8 mouse cellular contexts compared by ENCODE assay signal in the genomic region with DNA sequence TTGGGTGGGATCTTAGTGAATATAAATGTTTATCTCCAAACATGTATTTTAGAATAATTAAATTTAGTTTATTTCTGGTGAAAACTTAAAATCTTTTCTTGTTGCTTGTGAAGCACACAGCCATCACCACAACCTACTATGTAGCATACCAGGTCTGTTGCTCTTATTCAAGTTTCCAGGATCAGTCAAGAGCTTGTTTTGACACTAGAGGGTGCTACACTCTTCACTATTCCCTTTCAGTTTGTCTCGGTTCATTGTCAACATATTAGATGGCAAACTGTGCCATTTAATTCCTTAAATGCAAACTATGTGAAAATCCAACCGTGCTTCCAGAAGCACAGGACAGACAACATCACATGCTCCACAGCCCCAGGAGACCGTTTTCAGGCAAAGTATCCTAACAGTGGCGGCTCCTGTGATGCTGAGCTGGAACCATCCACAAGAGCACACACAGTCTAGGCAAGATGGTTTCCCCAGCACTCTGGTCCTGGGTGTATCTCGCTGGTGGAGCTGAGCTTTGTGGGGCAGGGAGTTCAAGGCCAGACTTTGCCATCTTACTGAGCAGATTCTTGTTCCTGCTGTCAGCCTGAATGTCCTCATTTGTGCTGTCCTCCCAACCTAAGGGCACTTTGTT. TPM values are rescaled to one million over a fixed set of nuclear protein-coding genes. Genes with fewer than 3 reads are reported as not detected.
DNase-seq lines count a peak whose midpoint lies in the region; ATAC-seq and TF ChIP-seq lines count a peak whose summit lies in the region.

No protein-coding gene starts in this region.

- no peak for ATAC-seq in cerebellum, adult (ENCODE audit: insufficient number of reproducible peaks, low FRiP score, low TSS enrichment)
- ATAC-seq in intestine, embryonic 15.5 days: peak; percentile 62; the same call in 1 of the 2 replicates
- peak; percentile 54; the same call in 1 of the 2 replicates for ATAC-seq in stomach, postnatal 0 days (ENCODE audit: low FRiP score, low TSS enrichment)

- no peak overlapping the region for H3K9ac ChIP-seq in intestine, embryonic 15.5 days
- no peak overlapping the region for H3K9ac ChIP-seq in stomach, postnatal 0 days (ENCODE audit: low read length)

- peaks cover 13% of the 10 kb centered on the region; the same call in 1 of the 2 replicates for H3K36me3 ChIP-seq in intestine, embryonic 15.5 days
- H3K36me3 ChIP-seq in stomach, postnatal 0 days (ENCODE audit: control insufficient read depth, insufficient read depth, low read length): peaks cover 2% of the 10 kb centered on the region; the same call in 1 of the 2 replicates

- peak; percentile 15 for DNase-seq in cerebellum, adult 8-10 months
- DNase-seq in left cerebral cortex, adult 2 months (ENCODE audit: extremely low spot score in 1 of 2, low spot score in 2 of 2): no peak
- DNase-seq in left cerebral cortex, postnatal 4 days: no peak
- DNase-seq in brain, embryonic 14.5 days (ENCODE audit: low read depth): peak; percentile 79
- DNase-seq in stomach, postnatal 0 days (ENCODE audit: low spot score): no peak
- no peak for DNase-seq in urinary bladder, adult 2 months (ENCODE audit: low spot score)

- intact Hi-C loops in left cerebral cortex, adult 2 months (cut with DNase I): loop anchor here (1.0 to 10.0 kb wide), 3 partner anchors 155 to 327 kb away; partner anchors contain the start of gene Slc6a6
- intact Hi-C loops in left cerebral cortex, postnatal 4 days (cut with DNase I): loop anchor here (5.0 to 10.0 kb wide), 3 partner anchors 215 to 367 kb away; no protein-coding TSS in a partner anchor

- no peaks in the 10 kb centered on the region for H3K9me3 ChIP-seq in intestine, embryonic 15.5 days
- no peaks in the 10 kb centered on the region for H3K9me3 ChIP-seq in stomach, postnatal 0 days (ENCODE audit: control insufficient read depth, low read length)

- H3K4me1 ChIP-seq in intestine, embryonic 15.5 days (replicated peaks): peaks cover 9% of the 10 kb centered on the region; the same call in 1 of the 2 replicates
- no peaks in the 10 kb centered on the region for H3K4me1 ChIP-seq in stomach, postnatal 0 days (replicated peaks; ENCODE audit: control insufficient read depth, insufficient read depth)

- H3K4me2 ChIP-seq in intestine, embryonic 15.5 days (replicated peaks): no peak overlapping the region
- no peak overlapping the region for H3K4me2 ChIP-seq in stomach, postnatal 0 days (replicated peaks; ENCODE audit: low read depth)

- no peak for TF ChIP-seq EP300 in stomach, postnatal 0 days (optimal IDR thresholded peaks at IDR 0.05)

- no peak overlapping the region for H3K4me3 ChIP-seq in left cerebral cortex, adult 2 months
- no peak overlapping the region for H3K4me3 ChIP-seq in intestine, embryonic 15.5 days (replicated peaks)
- no peak overlapping the region for H3K4me3 ChIP-seq in stomach, postnatal 0 days (ENCODE audit: low read depth, low read length)

- 41% methylated on average over 5 of the region's 5 CpGs for WGBS in intestine, embryonic 15.5 days
- WGBS in stomach, postnatal 0 days: 40% methylated on average over 5 of the region's 5 CpGs

- H3K27ac ChIP-seq in left cerebral cortex, adult 2 months: no peak overlapping the region
- H3K27ac ChIP-seq in intestine, embryonic 15.5 days: no peak overlapping the region
- no peak overlapping the region for H3K27ac ChIP-seq in stomach, postnatal 0 days (replicated peaks)

- H3K27me3 ChIP-seq in intestine, embryonic 15.5 days (replicated peaks): no peaks in the 10 kb centered on the region
- H3K27me3 ChIP-seq in stomach, postnatal 0 days (ENCODE audit: control insufficient read depth, insufficient read depth, low read length): no peaks in the 10 kb centered on the region

- peak; percentile 79 for TF ChIP-seq CTCF in left cerebral cortex, adult 2 months (IDR thresholded peaks at IDR 0.05)
- TF ChIP-seq CTCF in brain, embryonic 14.5 days (IDR thresholded peaks at IDR 0.05; ENCODE audit: borderline replicate concordance, extremely low read depth, insufficient read depth, insufficient read length): peak; percentile 48; the same call in 1 of the 2 replicates
- TF ChIP-seq CTCF in stomach, postnatal 0 days (IDR thresholded peaks at IDR 0.05; ENCODE audit: low read depth): peak; percentile 87

- TF ChIP-seq POLR2A in brain, embryonic 14.5 days (IDR thresholded peaks at IDR 0.05; ENCODE audit: borderline replicate concordance, extremely low read depth, insufficient read depth, insufficient read length, poor library complexity, severe bottlenecking): no peak

RNA-seq across cellular contexts. Expression of gene Lsm3, which starts 11.6 kb away (rescaled TPM):
- total RNA-seq in left cerebral cortex, adult 2 months (2021): 10 to 100 TPM; 35.0 to 40.6 TPM
- total RNA-seq in left cerebral cortex, postnatal 4 days (2021): 10 to 100 TPM; 54.4 to 62.2 TPM
- 87.3 and 117 TPM in 2 replicates for polyA plus RNA-seq in brain, embryonic 14.5 days (2012; rRNA removed)
- polyA plus RNA-seq in intestine, embryonic 15.5 days (2015; fragmentation: Nextera tagmentation; extraction: Ambion mirVana): 268 and 270 TPM in 2 replicates
- 107 and 121 TPM in 2 replicates for polyA plus RNA-seq in stomach, postnatal 0 days (2015; fragmentation: Nextera tagmentation; extraction: Ambion mirVana)
- 53.6 and 67.6 TPM in 2 replicates for polyA plus RNA-seq in urinary bladder, adult 2 months (2012; rRNA removed)

RNA-seq across cellular contexts. Expression of gene Xpc, which starts 11.7 kb away (rescaled TPM):
- 10 to 100 TPM; 12.9 to 13.2 TPM for total RNA-seq in left cerebral cortex, adult 2 months (2021)
- total RNA-seq in left cerebral cortex, postnatal 4 days (2021): 10 to 100 TPM; 13.1 to 14.1 TPM
- 13.9 and 17.3 TPM in 2 replicates for polyA plus RNA-seq in brain, embryonic 14.5 days (2012; rRNA removed)
- polyA plus RNA-seq in intestine, embryonic 15.5 days (2015; fragmentation: Nextera tagmentation; extraction: Ambion mirVana): 15.3 and 16.8 TPM in 2 replicates
- 8.9 and 9.3 TPM in 2 replicates for polyA plus RNA-seq in stomach, postnatal 0 days (2015; fragmentation: Nextera tagmentation; extraction: Ambion mirVana)
- polyA plus RNA-seq in urinary bladder, adult 2 months (2012; rRNA removed): 17.6 and 19.0 TPM in 2 replicates

RNA-seq across cellular contexts. Expression of gene Tmem43, which starts 53.8 kb away (rescaled TPM):
- total RNA-seq in left cerebral cortex, adult 2 months (2021): 10 to 100 TPM; 29.3 to 30.0 TPM
- 10 to 100 TPM; 38.5 to 46.8 TPM for total RNA-seq in left cerebral cortex, postnatal 4 days (2021)
- 52.6 and 58.6 TPM in 2 replicates for polyA plus RNA-seq in brain, embryonic 14.5 days (2012; rRNA removed)
- 36.4 and 40.5 TPM in 2 replicates for polyA plus RNA-seq in intestine, embryonic 15.5 days (2015; fragmentation: Nextera tagmentation; extraction: Ambion mirVana)
- 72.0 and 72.6 TPM in 2 replicates for polyA plus RNA-seq in stomach, postnatal 0 days (2015; fragmentation: Nextera tagmentation; extraction: Ambion mirVana)
- 65.4 and 68.0 TPM in 2 replicates for polyA plus RNA-seq in urinary bladder, adult 2 months (2012; rRNA removed)

RNA-seq across cellular contexts. Expression of gene Chchd4, which starts 54.0 kb away (rescaled TPM):
- total RNA-seq in left cerebral cortex, adult 2 months (2021): 10 to 100 TPM; 20.8 to 21.2 TPM
- total RNA-seq in left cerebral cortex, postnatal 4 days (2021): 10 to 100 TPM; 18.8 to 21.5 TPM
- polyA plus RNA-seq in brain, embryonic 14.5 days (2012; rRNA removed): 14.0 and 14.5 TPM in 2 replicates
- polyA plus RNA-seq in intestine, embryonic 15.5 days (2015; fragmentation: Nextera tagmentation; extraction: Ambion mirVana): 38.0 and 39.7 TPM in 2 replicates
- 14.7 TPM in 2 replicates for polyA plus RNA-seq in stomach, postnatal 0 days (2015; fragmentation: Nextera tagmentation; extraction: Ambion mirVana)
- 6.7 and 7.6 TPM in 2 replicates for polyA plus RNA-seq in urinary bladder, adult 2 months (2012; rRNA removed)

Comparison
In these comparisons a context has a peak if more than half of its experiments do, and no peak if none do; other contexts are left out.
1. DNase-seq: peak in cerebellum, adult 8-10 months (single experiment) and brain, embryonic 14.5 days (single experiment); none in left cerebral cortex, adult 2 months (0 of 2), left cerebral cortex, postnatal 4 days (single experiment), stomach, postnatal 0 days (single experiment) and urinary bladder, adult 2 months (single experiment).
2. Peak in every context shown above with its lines, with median percentiles within 50 percentile points of each other: CTCF ChIP-seq.